Mouse (Mus musculus): ENCODE results near the gene Fam169a. TPM values are rescaled to one million over a fixed set of nuclear protein-coding genes. Genes with fewer than 3 reads are reported as not detected.

The Fam169a gene
- 0.04 TPM for polyA plus RNA-seq (2014; fragmentation: Illumina TruSeq; extraction: RNeasy Lipid Tissue Mini Kit (QIAGEN cat#74804); ENCODE audit: insufficient read depth, low read depth, low replicate concordance)

GRCm38 (mm10) chr13:97066649-97067550, at the start of gene Fam169a:
Fam169a (plus strand) TSS chr13:97067286.

GRCm38 (mm10) chr13:97034262-97034661, 32.8 kb upstream of the Fam169a start, which contains the start of gene 1700029F12Rik:
1700029F12Rik (minus strand) TSS chr13:97034362.

GRCm38 (mm10) chr13:97099187-97099852, 32.2 kb downstream of the Fam169a start, which contains the start of gene Gm6169:
Gm6169 (minus strand) TSS chr13:97099237.

GRCm38 (mm10) chr13:97137466-97138400, 70.6 kb downstream of the Fam169a start, which contains the start of the genes Gfm2 and Nsa2:
Gfm2 (plus strand) TSS chr13:97137937.
Nsa2 (minus strand) TSS chr13:97137937.

Other genes starting within 250 kb of the Fam169a start
- 0.04 TPM for gene Gcnt4, start 142.6 kb upstream of the Fam169a start, polyA plus RNA-seq (2014; fragmentation: Illumina TruSeq; extraction: RNeasy Lipid Tissue Mini Kit (QIAGEN cat#74804); ENCODE audit: insufficient read depth, low read depth, low replicate concordance)
- not detected for gene 1700029F12Rik, start 32.9 kb upstream of the Fam169a start, polyA plus RNA-seq (2014; fragmentation: Illumina TruSeq; extraction: RNeasy Lipid Tissue Mini Kit (QIAGEN cat#74804); ENCODE audit: insufficient read depth, low read depth, low replicate concordance)
- 3.1 TPM for gene Gm6169, start 32.0 kb downstream of the Fam169a start, polyA plus RNA-seq (2014; fragmentation: Illumina TruSeq; extraction: RNeasy Lipid Tissue Mini Kit (QIAGEN cat#74804); ENCODE audit: insufficient read depth, low read depth, low replicate concordance)
- 7.7 TPM for gene Gfm2, start 70.7 kb downstream of the Fam169a start, polyA plus RNA-seq (2014; fragmentation: Illumina TruSeq; extraction: RNeasy Lipid Tissue Mini Kit (QIAGEN cat#74804); ENCODE audit: insufficient read depth, low read depth, low replicate concordance)
- gene Nsa2, start 70.7 kb downstream of the Fam169a start, polyA plus RNA-seq (2014; fragmentation: Illumina TruSeq; extraction: RNeasy Lipid Tissue Mini Kit (QIAGEN cat#74804); ENCODE audit: insufficient read depth, low read depth, low replicate concordance), result 90.8 TPM
- 49.8 TPM for gene Hexb, start 131.1 kb downstream of the Fam169a start, polyA plus RNA-seq (2014; fragmentation: Illumina TruSeq; extraction: RNeasy Lipid Tissue Mini Kit (QIAGEN cat#74804); ENCODE audit: insufficient read depth, low read depth, low replicate concordance)
- 4.3 TPM for gene Enc1, start 173.8 kb downstream of the Fam169a start, polyA plus RNA-seq (2014; fragmentation: Illumina TruSeq; extraction: RNeasy Lipid Tissue Mini Kit (QIAGEN cat#74804); ENCODE audit: insufficient read depth, low read depth, low replicate concordance)